Mouse (Mus musculus) spleen, embryonic (tissue): ENCODE results near the gene Cfap74.

Experiments used
- CTCF ChIA-PET: fragments of 350-600 bp; sonication (Branson Sonifier 250); formaldehyde crosslinking; loops from one replicate; lab custom pipeline; 2022; lab: Charles Lee

Cfap74 gene

GRCm38 (mm10) chr4:155492131-155492633 lies 83.2 kb downstream of the Cfap74 start:
- CTCF ChIA-PET, result no interaction called here

GRCm38 (mm10) chr4:155494891-155495290 lies 85.9 kb downstream of the Cfap74 start:
- CTCF ChIA-PET, result no interaction called here

DNA sequence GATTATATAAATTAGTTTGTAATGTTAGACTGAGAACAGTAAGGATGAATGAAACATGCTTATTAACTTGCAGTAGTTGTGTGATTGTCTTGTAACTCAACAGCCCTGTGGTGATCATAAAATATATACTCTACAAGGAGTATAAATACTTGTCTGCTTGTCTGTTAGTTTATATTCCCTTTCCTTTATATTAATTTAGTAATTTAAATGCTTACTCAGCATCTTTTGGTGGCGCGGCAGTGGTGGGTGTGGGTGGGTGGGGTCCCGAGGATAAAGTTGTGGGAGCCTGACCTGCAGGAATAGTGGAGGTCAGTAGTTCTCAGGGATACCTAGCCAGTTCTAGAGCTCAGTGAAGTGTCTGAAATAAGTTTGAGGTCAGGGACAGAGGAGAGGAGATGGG lies 89.0 kb downstream of the Cfap74 start:
- CTCF ChIA-PET, result no interaction called here

GRCm38 (mm10) chr4:155501126-155501525 lies 92.1 kb downstream of the Cfap74 start:
- CTCF ChIA-PET, result no interaction called here

- CTCF ChIA-PET, result interaction anchor here (0.8 kb wide), 1 partner anchor 12 kb away, joined by 3 read pairs; no protein-coding TSS in a partner anchor
These were observed 96.1 kb downstream of the Cfap74 start for GRCm38 (mm10) chr4:155505067-155505466.

GRCm38 (mm10) chr4:155505671-155506295 lies 96.8 kb downstream of the Cfap74 start:
- CTCF ChIA-PET, result interaction anchor here (0.6 to 0.8 kb wide), 3 partner anchors 12 to 56 kb away, joined by 3 to 14 read pairs (median 3); partner anchors contain the start of gene Nadk

GRCm38 (mm10) chr4:155508614-155509013 lies 99.6 kb downstream of the Cfap74 start:
- CTCF ChIA-PET, result no interaction called here

DNA sequence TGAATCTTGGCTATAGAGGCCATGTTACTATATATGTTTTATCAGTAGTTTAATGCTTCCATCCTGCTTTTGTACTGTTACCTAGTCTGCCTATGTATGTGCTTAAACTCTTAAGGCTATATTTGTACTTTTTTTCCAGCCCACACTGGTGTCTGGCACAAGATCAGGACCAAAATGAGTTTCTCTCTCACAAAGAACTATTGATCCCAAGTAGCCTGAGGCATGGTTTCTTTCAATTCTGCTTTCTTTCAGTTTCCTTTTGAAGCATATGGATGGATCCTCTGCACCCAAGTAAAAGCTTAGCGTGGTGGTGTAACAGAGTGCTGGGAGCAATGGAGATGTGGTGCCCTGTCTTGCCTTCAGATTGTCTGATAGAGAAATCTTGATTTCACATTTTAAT lies 102.0 kb downstream of the Cfap74 start:
- CTCF ChIA-PET, result interaction anchor here (0.6 kb wide), 1 partner anchor 26 kb away, joined by 3 read pairs; no protein-coding TSS in a partner anchor

GRCm38 (mm10) chr4:155514810-155515209 lies 105.8 kb downstream of the Cfap74 start:
- CTCF ChIA-PET, result interaction anchor here (0.5 kb wide), 1 partner anchor 246 kb away, joined by 4 read pairs; the partner anchor contains the start of gene Atad3a
